Mouse (Mus musculus) adipose tissue, adult 10 weeks (tissue): Measurements from ENCODE around the gene Prr9. TPM values are rescaled to one million over a fixed set of nuclear protein-coding genes. Genes with fewer than 3 reads are reported as not detected.

Experiments
- polyA plus RNA-seq: library from polyadenylated mRNA; stranded (reverse); fragments of 350-450 nt; fragmentation: Illumina TruSeq; extraction: RNeasy Lipid Tissue Mini Kit (QIAGEN cat#74804); gene quantifications from one replicate; pipeline ENCODE4 v1.2.3, GENCODE M21; 2014; ENCODE audit warnings: low read depth, low replicate concordance

The Prr9 gene
- not detected for polyA plus RNA-seq

DNA sequence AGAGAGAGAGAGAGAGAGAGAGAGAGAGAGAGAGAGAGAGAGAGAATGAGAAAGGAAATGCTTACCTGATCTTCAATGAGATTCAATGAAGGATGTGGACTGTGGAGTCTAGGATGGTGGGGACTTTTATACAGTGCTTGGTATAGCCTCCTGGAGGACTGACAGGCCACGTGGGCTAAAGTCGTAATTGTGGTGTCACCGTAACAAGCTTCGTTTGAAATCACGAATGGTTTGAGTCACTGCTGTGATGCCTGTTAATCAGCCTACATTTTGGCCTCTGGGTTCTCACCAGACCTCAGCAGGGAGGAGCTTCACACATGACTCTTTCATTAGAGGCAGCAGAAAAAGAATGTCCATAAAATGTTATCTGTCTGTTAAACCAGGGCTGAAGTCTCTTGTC, at the start of gene Prr9:
Prr9 (minus strand) TSS at position 101 of the 400 bp plus-strand sequence.

DNA sequence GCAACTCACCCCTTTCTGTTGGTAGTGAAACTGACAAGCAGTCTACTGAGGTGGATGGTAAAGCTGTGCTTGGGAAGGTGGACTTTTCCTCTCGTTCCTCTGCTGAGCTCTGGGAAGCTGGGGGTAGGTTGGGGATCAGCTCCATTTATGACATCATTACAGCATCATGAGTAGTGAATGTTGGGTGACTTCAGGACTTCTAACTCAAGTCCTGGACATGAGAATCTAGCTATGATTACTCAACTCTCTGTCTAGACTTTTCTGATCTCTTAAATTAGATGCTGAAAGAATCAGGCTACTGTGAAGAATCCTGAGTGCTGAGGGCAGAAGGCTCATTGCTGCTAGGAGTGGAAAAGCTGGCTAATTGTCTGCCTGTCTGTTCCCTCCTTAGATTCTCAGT, 18.9 kb upstream of the Prr9 start, which contains the start of gene Lelp1:
Lelp1 (minus strand) TSS at position 101 of the 400 bp plus-strand sequence.

DNA sequence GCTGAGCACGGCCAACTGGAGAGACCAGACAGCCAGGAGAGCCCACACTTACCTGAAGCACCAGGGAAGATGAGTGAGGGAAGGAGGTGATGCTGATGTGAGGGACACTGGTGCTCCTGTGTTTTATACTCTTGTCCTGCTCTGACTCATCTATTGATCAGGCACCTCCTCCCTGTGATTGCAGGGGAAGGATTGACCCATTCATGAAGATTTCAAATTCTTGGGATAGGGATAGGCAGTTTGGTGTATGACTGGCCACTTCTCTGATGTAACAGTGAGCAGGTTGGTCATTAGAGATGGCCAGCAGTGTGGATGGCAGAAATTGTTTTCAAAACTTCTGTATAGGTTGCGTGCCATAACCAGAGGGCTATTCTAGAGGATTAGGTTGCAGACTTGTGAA, 40.7 kb downstream of the Prr9 start, which contains the start of gene Lor:
Lor (minus strand) TSS at position 101 of the 400 bp plus-strand sequence.

Other genes starting within 250 kb of the Prr9 start
- gene Pglyrp3, start 109.4 kb downstream of the Prr9 start, polyA plus RNA-seq = not detected
- 1.1 TPM for gene Lor, start 40.8 kb downstream of the Prr9 start, polyA plus RNA-seq
- gene Lelp1, start 18.8 kb upstream of the Prr9 start, polyA plus RNA-seq = 22.1 TPM
- gene Sprr2a1, start 91.9 kb upstream of the Prr9 start, polyA plus RNA-seq = not detected
- 0.83 TPM for gene Sprr2a2, start 92.0 kb upstream of the Prr9 start, polyA plus RNA-seq
- gene Sprr2a3, start 161.5 kb upstream of the Prr9 start, polyA plus RNA-seq = not detected
- not detected for gene Sprr2b, start 192.7 kb upstream of the Prr9 start, polyA plus RNA-seq
- gene Sprr2d, start 215.2 kb upstream of the Prr9 start, polyA plus RNA-seq = not detected
- gene Sprr2e, start 228.2 kb upstream of the Prr9 start, polyA plus RNA-seq = not detected
- not detected for gene Sprr2f, start 241.2 kb upstream of the Prr9 start, polyA plus RNA-seq